Mouse (Mus musculus): ENCODE results near the gene Arhgap44. TPM values are rescaled to one million over a fixed set of nuclear protein-coding genes. Genes with fewer than 3 reads are reported as not detected.
A peak's percentile ranks its signal among the peaks of the same experiment; 100 is the strongest.

Gene Arhgap44
- polyA plus RNA-seq (2011; ENCODE audit: insufficient read length, low read depth, missing spikeins), result 6.6 and 8.4 TPM in 2 replicates

DNA sequence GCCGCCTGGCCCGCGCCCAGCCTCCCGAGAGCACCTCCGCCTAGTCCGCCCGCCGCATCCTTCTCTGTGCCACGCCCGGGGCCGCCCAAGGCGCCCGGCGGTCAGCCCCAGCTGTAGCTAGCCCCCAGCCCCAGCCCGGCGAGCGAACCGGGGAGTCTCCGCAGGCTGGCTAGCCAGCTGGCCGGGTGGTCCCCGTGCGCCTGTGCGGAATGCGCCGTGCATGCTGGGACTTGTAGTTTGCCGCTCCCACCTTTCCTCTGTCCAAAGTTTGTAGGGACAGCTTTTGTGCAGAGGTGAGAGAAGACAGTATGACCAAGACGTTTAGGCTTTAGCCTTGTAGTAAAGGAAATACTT lies at the start of gene Arhgap44:
Arhgap44 (minus strand) TSS at position 195 of the 354 bp plus-strand sequence.
- Histone ChIP-seq H3K4me3 (ENCODE audit: insufficient read depth, low read length) (peak within 1 kb of the TSS; percentile 76), H3K4me1 (ENCODE audit: control insufficient read depth, insufficient read depth, low read length) (no peaks in the 10 kb centered on the region), H3K27ac (ENCODE audit: insufficient read depth, low read length) (no peak within 1 kb of the TSS)
- TF ChIP-seq POLR2A (IDR thresholded peaks at IDR 0.05; ENCODE audit: low read depth, low read length) (peak; percentile 70), CTCF (IDR thresholded peaks at IDR 0.05; ENCODE audit: borderline replicate concordance, insufficient read depth, low read length) (no peak)

DNA sequence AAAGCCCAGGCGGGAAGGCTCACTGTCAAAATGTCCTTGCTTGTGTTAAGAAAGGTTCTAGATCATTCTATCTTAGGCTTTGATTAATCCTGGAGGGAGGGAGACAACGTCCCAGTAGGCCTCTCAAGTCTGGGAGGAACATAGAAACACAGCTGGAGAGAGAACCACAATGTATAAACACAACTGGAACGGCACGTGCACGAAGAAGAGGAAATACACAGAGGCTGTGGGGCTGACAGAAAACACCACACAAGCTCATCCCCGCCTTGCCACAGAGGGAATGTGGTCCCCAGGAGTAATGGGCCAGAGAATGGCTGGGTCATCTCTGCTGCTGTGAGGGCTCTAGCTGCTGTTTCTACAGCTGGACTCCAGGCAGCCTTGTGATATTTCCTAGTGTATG lies 48.9 kb upstream of the Arhgap44 start:
- TF ChIP-seq CTCF (IDR thresholded peaks at IDR 0.05; ENCODE audit: borderline replicate concordance, insufficient read depth, low read length) (no peak), POLR2A (IDR thresholded peaks at IDR 0.05; ENCODE audit: low read depth, low read length) (no peak)
- Histone ChIP-seq H3K27ac (ENCODE audit: insufficient read depth, low read length) (no peak overlapping the region), H3K4me1 (ENCODE audit: control insufficient read depth, insufficient read depth, low read length) (peaks cover 7% of the 10 kb centered on the region), H3K4me3 (ENCODE audit: insufficient read depth, low read length) (no peak overlapping the region)

DNA sequence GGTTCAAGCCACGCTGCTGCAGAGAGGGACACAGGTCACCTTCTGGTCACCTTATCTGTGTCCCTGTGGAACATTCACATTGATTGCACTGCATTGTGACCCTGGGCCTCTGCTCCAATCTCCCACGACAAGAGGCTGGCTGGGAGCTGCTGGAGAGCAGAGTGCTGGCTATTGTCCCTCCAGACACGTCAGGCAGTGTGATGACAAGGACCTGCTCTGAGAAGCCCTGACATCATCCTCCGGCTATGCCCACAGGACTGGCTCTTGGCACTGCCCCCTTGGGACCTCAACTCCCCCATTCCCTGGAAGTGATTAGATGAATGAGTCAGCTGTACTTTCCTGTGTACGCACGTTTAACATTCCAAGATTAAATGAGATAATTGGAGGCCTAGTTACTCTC lies 46.7 kb upstream of the Arhgap44 start:
- Histone ChIP-seq H3K27ac (ENCODE audit: insufficient read depth, low read length) (no peak overlapping the region), H3K4me1 (ENCODE audit: control insufficient read depth, insufficient read depth, low read length) (no peaks in the 10 kb centered on the region; the same call in 1 of the 2 replicates), H3K4me3 (ENCODE audit: insufficient read depth, low read length) (no peak overlapping the region)
- TF ChIP-seq POLR2A (IDR thresholded peaks at IDR 0.05; ENCODE audit: low read depth, low read length), result no peak
- no peak for TF ChIP-seq CTCF (IDR thresholded peaks at IDR 0.05; ENCODE audit: borderline replicate concordance, insufficient read depth, low read length)

DNA sequence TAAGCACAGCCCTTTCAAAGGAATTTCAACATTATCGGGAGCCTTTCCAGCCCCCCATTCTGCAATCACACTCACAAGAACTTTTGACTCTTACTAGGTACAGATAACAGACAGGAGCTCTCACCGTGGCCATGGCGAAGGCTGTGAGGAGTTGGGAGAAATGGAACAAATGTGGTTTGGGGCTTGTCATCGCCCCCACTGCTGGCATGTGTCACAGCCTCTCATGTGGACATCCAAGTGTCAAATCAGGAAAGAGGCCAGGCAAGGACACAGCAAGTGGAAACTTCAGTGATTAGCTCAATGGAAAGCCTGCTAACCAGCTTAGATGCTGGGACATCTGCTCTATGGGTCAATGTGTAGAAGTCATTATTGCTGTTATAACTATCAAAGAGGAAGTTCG lies 42.5 kb upstream of the Arhgap44 start:
- H3K4me1 ChIP-seq (ENCODE audit: control insufficient read depth, insufficient read depth, low read length), result no peaks in the 10 kb centered on the region; the same call in 1 of the 2 replicates
- TF ChIP-seq CTCF (IDR thresholded peaks at IDR 0.05; ENCODE audit: borderline replicate concordance, insufficient read depth, low read length) (no peak), POLR2A (IDR thresholded peaks at IDR 0.05; ENCODE audit: low read depth, low read length) (no peak)

DNA sequence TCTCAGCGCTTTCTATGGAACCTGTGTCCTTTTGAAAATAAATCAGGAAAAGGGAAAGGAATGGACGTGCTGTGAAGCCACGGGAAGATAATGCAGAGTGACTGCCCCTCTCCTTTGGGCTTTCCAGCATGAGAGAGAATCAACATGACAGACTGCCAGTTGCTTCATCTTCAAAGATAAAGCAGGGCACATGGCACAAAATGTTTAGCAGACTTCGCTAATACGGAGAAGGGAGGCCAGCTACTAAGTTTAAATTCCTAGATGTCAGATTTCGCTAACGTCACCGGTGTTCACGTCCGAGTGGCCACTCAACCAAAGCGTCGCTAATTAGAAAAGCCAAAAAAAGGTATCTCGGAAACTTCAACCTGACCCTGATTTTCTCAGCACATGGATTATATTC lies 41.9 kb upstream of the Arhgap44 start:
- Histone ChIP-seq H3K4me1 (ENCODE audit: control insufficient read depth, insufficient read depth, low read length) (no peaks in the 10 kb centered on the region; the same call in 1 of the 2 replicates), H3K27ac (ENCODE audit: insufficient read depth, low read length) (no peak overlapping the region), H3K4me3 (ENCODE audit: insufficient read depth, low read length) (no peak overlapping the region)
- TF ChIP-seq CTCF (IDR thresholded peaks at IDR 0.05; ENCODE audit: borderline replicate concordance, insufficient read depth, low read length) (no peak), POLR2A (IDR thresholded peaks at IDR 0.05; ENCODE audit: low read depth, low read length) (no peak)

More for the DNA sequence above, 42.5 kb upstream of the Arhgap44 start:
- Histone ChIP-seq H3K4me3 (ENCODE audit: insufficient read depth, low read length) (no peak overlapping the region), H3K27ac (ENCODE audit: insufficient read depth, low read length) (no peak overlapping the region)

DNA sequence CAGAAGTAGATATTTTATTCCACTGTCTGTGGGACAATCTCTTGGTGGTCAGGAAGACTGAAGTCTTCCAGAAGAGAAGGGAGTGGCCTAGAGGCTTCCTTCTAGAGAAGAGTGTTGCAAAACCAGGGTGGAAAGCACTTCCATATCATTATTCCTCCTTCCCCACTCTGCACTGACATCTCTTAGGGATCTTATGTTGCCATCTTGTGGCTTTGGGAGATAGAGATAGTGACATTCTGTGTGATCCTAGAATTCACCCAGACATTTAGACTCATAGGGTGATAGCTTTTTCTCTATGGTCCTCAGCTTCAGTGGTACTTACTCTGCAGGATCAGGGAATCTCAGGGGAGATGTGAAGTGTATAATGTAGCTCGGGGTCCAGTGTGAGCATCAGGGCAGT lies 40.3 kb upstream of the Arhgap44 start:
- TF ChIP-seq CTCF (IDR thresholded peaks at IDR 0.05; ENCODE audit: borderline replicate concordance, insufficient read depth, low read length), result no peak
- TF ChIP-seq POLR2A (IDR thresholded peaks at IDR 0.05; ENCODE audit: low read depth, low read length), result no peak
- H3K4me1 ChIP-seq (ENCODE audit: control insufficient read depth, insufficient read depth, low read length), result no peaks in the 10 kb centered on the region
- H3K4me3 ChIP-seq (ENCODE audit: insufficient read depth, low read length), result no peak overlapping the region
- H3K27ac ChIP-seq (ENCODE audit: insufficient read depth, low read length), result no peak overlapping the region

DNA sequence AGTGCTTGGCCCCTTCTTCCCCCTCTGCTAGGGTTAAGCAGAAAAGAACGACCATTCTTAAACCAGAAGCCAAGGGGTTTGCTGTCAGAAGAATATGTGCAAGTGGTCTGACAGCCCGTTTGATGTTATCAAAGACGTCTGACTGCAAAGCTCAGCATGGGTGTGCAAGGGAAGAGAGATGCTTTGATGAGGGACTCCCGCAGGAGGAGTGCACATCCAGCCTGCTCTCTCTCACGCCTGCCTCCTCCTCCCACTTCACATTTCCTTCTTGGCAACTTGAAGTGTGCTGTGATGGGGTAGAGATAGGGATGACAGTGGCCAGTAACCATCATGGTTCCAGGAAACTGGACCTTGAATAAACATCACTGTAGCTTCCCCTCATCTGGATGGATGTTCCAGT lies 39.5 kb upstream of the Arhgap44 start:
- no peaks in the 10 kb centered on the region for H3K4me1 ChIP-seq (ENCODE audit: control insufficient read depth, insufficient read depth, low read length)
- TF ChIP-seq CTCF (IDR thresholded peaks at IDR 0.05; ENCODE audit: borderline replicate concordance, insufficient read depth, low read length), result no peak
- no peak for TF ChIP-seq POLR2A (IDR thresholded peaks at IDR 0.05; ENCODE audit: low read depth, low read length)
- no peak overlapping the region for H3K4me3 ChIP-seq (ENCODE audit: insufficient read depth, low read length)
- no peak overlapping the region for H3K27ac ChIP-seq (ENCODE audit: insufficient read depth, low read length)

DNA sequence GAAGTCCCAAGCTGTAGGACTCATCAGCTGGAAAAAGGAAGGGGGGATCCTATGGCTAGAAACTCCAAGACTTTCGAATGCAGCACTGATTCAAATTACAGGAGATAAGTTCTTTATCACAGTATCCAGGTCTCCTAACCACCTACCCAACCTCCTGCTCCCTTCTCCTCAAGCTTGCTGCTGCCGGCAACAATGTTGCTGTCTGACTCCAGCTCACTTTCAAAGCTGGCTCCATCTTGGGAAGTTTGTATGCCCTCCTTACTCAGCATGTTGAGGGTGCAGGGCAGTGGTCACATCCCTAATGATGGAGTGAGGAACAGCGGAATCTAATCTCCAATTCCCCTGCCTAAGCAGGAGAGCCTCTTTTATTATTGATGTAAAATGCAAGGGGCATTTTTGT lies 35.3 kb upstream of the Arhgap44 start:
- no peaks in the 10 kb centered on the region for H3K4me1 ChIP-seq (ENCODE audit: control insufficient read depth, insufficient read depth, low read length)
- no peak overlapping the region for H3K4me3 ChIP-seq (ENCODE audit: insufficient read depth, low read length)
- H3K27ac ChIP-seq (ENCODE audit: insufficient read depth, low read length), result no peak overlapping the region
- no peak for TF ChIP-seq CTCF (IDR thresholded peaks at IDR 0.05; ENCODE audit: borderline replicate concordance, insufficient read depth, low read length)
- TF ChIP-seq POLR2A (IDR thresholded peaks at IDR 0.05; ENCODE audit: low read depth, low read length), result no peak

DNA sequence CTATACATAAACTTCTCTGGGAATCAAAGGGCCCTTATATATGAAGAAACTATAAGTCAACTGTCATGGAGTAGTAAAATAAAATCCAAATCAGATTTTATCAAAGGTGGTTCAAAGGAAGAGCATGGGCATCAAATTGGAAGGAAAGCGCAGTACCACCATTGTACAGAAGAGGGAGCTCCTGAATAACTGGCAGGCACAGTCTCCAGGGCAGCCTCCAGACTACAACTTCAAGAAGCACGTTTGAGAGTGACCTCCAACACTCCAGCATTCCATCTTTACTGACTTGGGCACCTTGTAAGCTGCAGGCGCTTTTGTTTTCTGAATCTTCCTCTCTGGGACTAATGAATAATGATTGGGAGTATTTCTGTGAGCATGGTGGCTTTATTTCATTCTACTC lies 34.5 kb upstream of the Arhgap44 start:
- Histone ChIP-seq H3K4me3 (ENCODE audit: insufficient read depth, low read length) (no peak overlapping the region), H3K27ac (ENCODE audit: insufficient read depth, low read length) (no peak overlapping the region), H3K4me1 (ENCODE audit: control insufficient read depth, insufficient read depth, low read length) (no peaks in the 10 kb centered on the region)
- TF ChIP-seq POLR2A (IDR thresholded peaks at IDR 0.05; ENCODE audit: low read depth, low read length), result no peak
- TF ChIP-seq CTCF (IDR thresholded peaks at IDR 0.05; ENCODE audit: borderline replicate concordance, insufficient read depth, low read length), result peak; percentile 75

DNA sequence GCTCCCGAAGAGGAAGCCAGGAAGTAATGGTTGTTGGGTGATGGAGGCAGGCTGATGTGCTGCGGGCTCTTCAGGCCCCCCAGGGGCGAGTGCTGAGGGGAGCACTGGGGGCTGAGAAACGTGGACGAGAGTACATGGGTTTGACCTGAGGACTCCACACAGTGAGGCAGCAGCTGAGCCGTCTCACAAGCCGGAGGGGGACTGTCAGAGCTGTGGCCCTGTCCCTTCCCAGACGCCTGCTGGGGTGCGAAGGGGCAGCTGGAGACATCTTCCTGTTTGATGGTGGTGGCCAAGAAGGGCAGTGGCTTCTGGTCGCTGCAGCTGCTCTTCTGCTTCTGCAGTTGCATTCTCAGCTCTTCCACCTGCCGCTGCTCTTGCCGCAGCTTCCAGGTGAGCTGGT lies 24.2 kb upstream of the Arhgap44 start:
- TF ChIP-seq CTCF (IDR thresholded peaks at IDR 0.05; ENCODE audit: borderline replicate concordance, insufficient read depth, low read length) (no peak), POLR2A (IDR thresholded peaks at IDR 0.05; ENCODE audit: low read depth, low read length) (no peak)
- H3K4me3 ChIP-seq (ENCODE audit: insufficient read depth, low read length), result no peak overlapping the region
- no peak overlapping the region for H3K27ac ChIP-seq (ENCODE audit: insufficient read depth, low read length)
- no peaks in the 10 kb centered on the region for H3K4me1 ChIP-seq (ENCODE audit: control insufficient read depth, insufficient read depth, low read length)

DNA sequence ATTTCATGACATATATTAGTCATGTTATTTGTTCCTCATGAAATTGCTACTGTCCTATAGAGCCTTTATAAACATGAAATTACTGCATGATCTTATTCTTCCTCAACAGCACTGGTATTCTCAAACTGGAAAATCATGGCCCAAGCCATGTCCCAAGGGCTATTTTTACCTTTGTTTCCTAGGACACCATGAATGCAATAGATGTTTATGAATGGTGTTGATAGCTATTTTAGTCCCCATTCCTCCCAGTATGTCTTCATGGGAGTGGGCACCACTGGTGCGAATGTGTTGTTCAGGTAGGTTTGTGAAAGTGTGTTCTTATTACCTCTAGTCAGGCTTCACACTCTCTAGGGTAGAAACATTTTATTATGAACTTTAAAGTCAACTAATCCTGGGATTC lies 22.4 kb upstream of the Arhgap44 start:
- Histone ChIP-seq H3K4me3 (ENCODE audit: insufficient read depth, low read length) (no peak overlapping the region), H3K4me1 (ENCODE audit: control insufficient read depth, insufficient read depth, low read length) (no peaks in the 10 kb centered on the region), H3K27ac (ENCODE audit: insufficient read depth, low read length) (no peak overlapping the region)
- no peak for TF ChIP-seq CTCF (IDR thresholded peaks at IDR 0.05; ENCODE audit: borderline replicate concordance, insufficient read depth, low read length)
- no peak for TF ChIP-seq POLR2A (IDR thresholded peaks at IDR 0.05; ENCODE audit: low read depth, low read length)

All from embryonic fibroblast, embryonic 13.5 days (primary cell).